Mouse (Mus musculus) limb, embryonic 10.5 days (tissue): ENCODE data around the gene Myadml2. TPM values are rescaled to one million over a fixed set of nuclear protein-coding genes. Genes with fewer than 3 reads are reported as not detected.
A peak's percentile ranks its signal among the peaks of the same experiment; 100 is the strongest.

Source experiments
- DNase-seq: peaks from one replicate; pipeline ENCODE4 v3.0.0-alpha.2; 2017; ENCODE audit warnings: low spot score
- H3K27ac ChIP-seq: fragments of 300-500 bp; sonication (generic); 2 replicates; pipeline ENCODE4 v1.5.1; 2016; ENCODE audit warnings: mild to moderate bottlenecking
- H3K27me3 ChIP-seq: fragments of 300-500 bp; sonication (generic); 2 replicates; pipeline ENCODE4 v1.6.1; 2016; ENCODE audit warnings: low read depth, mild to moderate bottlenecking; ENCODE audit not compliant: poor library complexity, severe bottlenecking
- H3K36me3 ChIP-seq: fragments of 300-500 bp; sonication (generic); 2 replicates; pipeline ENCODE4 v1.6.1; 2016; ENCODE audit warnings: mild to moderate bottlenecking, moderate library complexity
- H3K4me1 ChIP-seq: fragments of 300-500 bp; sonication (generic); 2 replicates; pipeline ENCODE4 v1.6.1; 2016
- H3K4me3 ChIP-seq: fragments of 300-500 bp; sonication (generic); 2 replicates; pipeline ENCODE4 v1.5.1; 2016; ENCODE audit warnings: mild to moderate bottlenecking, moderate library complexity
- H3K9me3 ChIP-seq: fragments of 300-500 bp; sonication (generic); replicated peaks from 2 replicates; pipeline ENCODE4 v1.6.1; 2016; ENCODE audit warnings: mild to moderate bottlenecking
- WGBS: fragments of 180-500 bp; shearing (Covaris S2); methylation state at CpG from one replicate; pipeline ENCODE4 v1.1.7; 2016; 5-methylcytosine and 5-hydroxymethylcytosine counted together
- polyA plus RNA-seq: library from polyadenylated mRNA; unstranded; fragments of >200 nt; fragmentation: Nextera tagmentation; extraction: Ambion mirVana; gene quantifications from 2 replicates; pipeline ENCODE4 v1.2.1, GENCODE M21; 2016

Gene Myadml2
- polyA plus RNA-seq, 1 experiment from 2014 or later, result not detected

DNA sequence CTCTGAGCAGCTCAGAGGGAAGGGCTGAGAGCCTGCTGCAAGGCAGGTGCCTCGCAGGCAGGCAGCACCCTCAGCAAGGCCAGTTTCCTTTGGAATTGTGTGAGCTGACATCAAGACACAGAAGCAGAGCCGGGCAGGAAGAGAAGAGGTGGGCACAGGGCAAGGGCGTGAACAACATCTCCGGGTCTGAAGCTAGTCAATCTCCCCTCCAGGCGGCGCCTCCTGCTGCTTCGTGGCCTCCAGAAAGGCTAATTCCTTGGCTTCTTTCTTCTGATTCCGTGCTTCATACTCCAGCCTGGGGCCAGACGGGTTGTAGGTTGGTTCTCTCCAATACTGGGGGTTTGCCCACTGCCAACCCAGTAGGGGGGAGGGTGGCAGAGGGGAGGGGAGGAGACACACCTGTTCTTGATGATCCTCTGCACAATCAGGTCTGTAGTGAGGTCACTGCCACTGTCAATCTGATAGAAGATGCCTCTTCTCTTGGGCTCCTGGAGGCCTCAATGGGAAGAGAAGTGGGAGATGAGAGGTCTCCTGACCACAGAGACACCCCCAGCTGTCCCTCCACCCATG, 37.4 kb downstream of the Myadml2 start:
- Histone ChIP-seq H3K36me3 (peaks cover 85% of the 10 kb centered on the region), H3K27me3 (peaks cover 36% of the 10 kb centered on the region), H3K9me3 (no peaks in the 10 kb centered on the region), H3K4me1 (peaks cover 21% of the 10 kb centered on the region), H3K4me3 (no peak overlapping the region), H3K27ac (no peak overlapping the region)
- DNase-seq, result no peak
- WGBS, result 85% methylated on average over 9 of the region's 9 CpGs

DNA sequence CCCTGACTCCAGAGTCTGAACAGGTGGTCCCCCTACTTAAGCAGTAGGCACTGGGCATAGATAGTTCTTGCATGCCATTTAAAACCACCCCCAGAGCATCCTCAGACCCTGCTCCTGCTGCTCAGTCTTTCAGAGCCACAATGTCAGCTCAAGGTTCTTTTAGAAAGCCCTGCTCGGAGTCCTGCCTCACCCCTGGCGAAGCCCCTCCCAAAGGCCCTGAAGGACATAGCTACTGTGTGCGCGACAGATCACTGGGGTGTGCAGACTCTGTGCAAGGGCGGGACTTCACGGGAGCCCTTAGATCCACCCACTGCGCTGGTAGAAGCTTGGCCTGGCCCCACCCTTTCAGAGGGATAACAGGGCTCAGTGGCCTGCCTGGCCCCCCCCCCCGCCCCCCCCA, 38.7 kb downstream of the Myadml2 start:
- no peak overlapping the region for H3K27ac ChIP-seq
- peaks cover 21% of the 10 kb centered on the region for H3K4me1 ChIP-seq
- peaks cover 36% of the 10 kb centered on the region for H3K27me3 ChIP-seq
- 0 out of 2 replicates have a peak overlapping the region, but pooled peaks have one; percentile 43 for H3K4me3 ChIP-seq
- DNase-seq, result no peak
- H3K9me3 ChIP-seq, result no peaks in the 10 kb centered on the region
- peaks cover 86% of the 10 kb centered on the region for H3K36me3 ChIP-seq
- WGBS, result 44% methylated on average over 8 of the region's 8 CpGs

- Histone ChIP-seq H3K27ac (peak within 1 kb of the TSS; percentile 66; the same call in 1 of the 2 replicates), H3K36me3 (peaks cover 86% of the 10 kb centered on the region), H3K27me3 (peaks cover 36% of the 10 kb centered on the region), H3K9me3 (no peaks in the 10 kb centered on the region), H3K4me3 (peak within 1 kb of the TSS; percentile 43), H3K4me1 (peaks cover 21% of the 10 kb centered on the region)
- no peak for DNase-seq
- WGBS, result 3% methylated on average over 45 of the region's 45 CpGs
Measured at GRCm38 (mm10) chr11:120608241-120609034, 39.5 kb downstream of the Myadml2 start, which contains the start of gene Npb. Gene Npb (plus strand): TSS chr11:120608477.

GRCm38 (mm10) chr11:120606764-120607163, 41.2 kb downstream of the Myadml2 start:
- no peak overlapping the region for H3K27ac ChIP-seq
- peaks cover 21% of the 10 kb centered on the region for H3K4me1 ChIP-seq
- no peaks in the 10 kb centered on the region for H3K9me3 ChIP-seq
- H3K4me3 ChIP-seq, result no peak overlapping the region
- WGBS, result 79% methylated on average over 4 of the region's 4 CpGs
- H3K27me3 ChIP-seq, result peaks cover 36% of the 10 kb centered on the region
- DNase-seq, result no peak
- H3K36me3 ChIP-seq, result peaks cover 86% of the 10 kb centered on the region

- Histone ChIP-seq H3K36me3 (peaks cover 83% of the 10 kb centered on the region), H3K9me3 (no peaks in the 10 kb centered on the region), H3K27ac (no peak overlapping the region), H3K27me3 (peaks cover 36% of the 10 kb centered on the region), H3K4me1 (peaks cover 21% of the 10 kb centered on the region), H3K4me3 (no peak overlapping the region)
- 95% methylated on average over 7 of the region's 7 CpGs for WGBS
- no peak for DNase-seq
Measured at GRCm38 (mm10) chr11:120605667-120606066, 42.3 kb downstream of the Myadml2 start.

DNA sequence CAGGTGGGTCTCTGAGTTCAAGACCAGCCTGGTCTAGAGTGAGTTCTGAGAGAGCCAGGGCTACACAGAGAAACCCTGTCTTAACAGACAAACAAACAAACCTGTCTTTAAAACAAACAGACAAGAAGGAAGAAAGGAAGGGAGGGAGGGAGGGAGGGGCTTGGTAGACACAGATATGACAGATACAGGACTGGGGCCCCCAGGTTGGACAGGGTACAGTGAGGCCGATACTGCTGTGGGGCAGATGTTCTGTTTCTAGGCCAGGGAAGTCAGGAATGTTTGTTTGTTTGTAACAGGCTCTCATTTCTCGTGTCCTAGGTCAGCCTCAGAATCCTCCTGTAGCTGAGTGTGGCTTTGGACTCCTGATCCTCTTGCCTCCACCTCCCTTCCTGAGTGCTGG, 44.4 kb downstream of the Myadml2 start:
- Histone ChIP-seq H3K9me3 (no peaks in the 10 kb centered on the region), H3K27me3 (peaks cover 21% of the 10 kb centered on the region), H3K4me3 (no peak overlapping the region; the same call in 1 of the 2 replicates), H3K4me1 (peaks cover 22% of the 10 kb centered on the region), H3K36me3 (peaks cover 74% of the 10 kb centered on the region), H3K27ac (no peak overlapping the region)
- no peak for DNase-seq
- 85% methylated on average over 2 of the region's 2 CpGs for WGBS

GRCm38 (mm10) chr11:120600716-120601115, 47.2 kb downstream of the Myadml2 start:
- Histone ChIP-seq H3K4me1 (peaks cover 30% of the 10 kb centered on the region), H3K9me3 (no peaks in the 10 kb centered on the region), H3K27me3 (no peaks in the 10 kb centered on the region), H3K36me3 (peaks cover 79% of the 10 kb centered on the region), H3K4me3 (no peak overlapping the region), H3K27ac (no peak overlapping the region)
- 91% methylated on average over 3 of the region's 3 CpGs for WGBS
- DNase-seq, result no peak

- peak overlapping the region; percentile 100 for H3K4me3 ChIP-seq
- WGBS, result 50% methylated on average over 17 of the region's 17 CpGs
- H3K27me3 ChIP-seq, result no peaks in the 10 kb centered on the region
- peaks cover 30% of the 10 kb centered on the region for H3K4me1 ChIP-seq
- peaks cover 78% of the 10 kb centered on the region for H3K36me3 ChIP-seq
- no peak for DNase-seq
- no peaks in the 10 kb centered on the region for H3K9me3 ChIP-seq
- peak overlapping the region; percentile 99 for H3K27ac ChIP-seq
Measured at GRCm38 (mm10) chr11:120598990-120599549, 48.9 kb downstream of the Myadml2 start.

DNA sequence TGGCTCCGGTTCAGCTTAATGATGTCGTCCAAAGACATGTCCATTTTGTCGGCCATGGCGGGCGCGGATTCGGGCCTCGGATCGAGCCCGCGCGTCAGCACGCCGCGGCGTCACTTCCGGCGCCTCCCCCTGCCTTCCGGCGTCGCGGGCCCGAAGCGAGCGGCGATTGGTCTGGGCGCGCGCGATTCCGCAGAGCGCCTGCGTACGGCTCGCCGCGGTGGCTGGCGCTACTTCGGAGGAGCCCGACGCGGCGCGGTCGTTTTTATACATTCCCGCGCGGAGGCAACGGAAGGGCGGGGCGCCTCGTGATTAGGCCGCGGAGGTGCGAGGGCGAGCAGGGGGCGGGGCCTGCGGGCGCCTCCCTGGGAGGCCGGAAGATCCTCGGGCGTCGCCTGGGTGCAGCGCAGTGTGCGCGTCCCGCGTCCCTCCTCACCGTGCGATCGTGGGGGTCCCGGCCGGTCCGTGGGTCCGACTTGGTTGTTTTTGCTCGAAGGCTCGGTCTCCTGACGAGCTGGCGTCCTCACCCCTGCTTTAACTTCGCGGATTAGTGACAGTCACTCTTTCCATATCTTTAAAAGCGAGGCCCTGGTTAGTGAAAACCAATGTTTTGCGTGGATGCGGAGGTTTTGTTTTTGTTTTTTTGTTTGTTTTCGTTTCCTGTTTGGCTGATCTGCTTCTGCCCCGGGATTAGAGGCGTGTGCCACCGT, 49.5 kb downstream of the Myadml2 start, which contains the start of the genes Alyref and Anapc11:
Alyref (minus strand) TSS at position 83 of the 707 bp plus-strand sequence.
Anapc11 (plus strand) TSS at position 139 of the 707 bp plus-strand sequence.
- Histone ChIP-seq H3K27me3 (no peaks in the 10 kb centered on the region), H3K9me3 (no peaks in the 10 kb centered on the region), H3K4me3 (peak within 1 kb of the TSS; percentile 100), H3K36me3 (peaks cover 78% of the 10 kb centered on the region), H3K27ac (peak within 1 kb of the TSS; percentile 99), H3K4me1 (peaks cover 30% of the 10 kb centered on the region)
- DNase-seq, result peak; percentile 97
- WGBS, result under 1% methylated on average over 88 of the region's 88 CpGs

- Histone ChIP-seq H3K27ac (peak overlapping the region; percentile 99), H3K9me3 (no peaks in the 10 kb centered on the region), H3K4me1 (peaks cover 30% of the 10 kb centered on the region), H3K36me3 (peaks cover 78% of the 10 kb centered on the region), H3K4me3 (peak overlapping the region; percentile 100), H3K27me3 (no peaks in the 10 kb centered on the region)
- no peak for DNase-seq
- WGBS, result 6% methylated on average over 99 of the region's 99 CpGs
Measured at GRCm38 (mm10) chr11:120597240-120598235, 50.4 kb downstream of the Myadml2 start.
